Mouse (Mus musculus): ENCODE results near the gene Fyb. TPM values are rescaled to one million over a fixed set of nuclear protein-coding genes. Genes with fewer than 3 reads are reported as not detected.

The Fyb gene
- 10 to 100 TPM; 34.7 to 43.9 TPM for total RNA-seq (2021)
- long read RNA-seq, experiment 1, partial matches to known transcripts, result 0 of 2 reads
- long read RNA-seq, experiment 1, other reads (novel, unspliced or antisense), result 1 of 2 reads
- long read RNA-seq, experiment 2, result 0 reads

DNA sequence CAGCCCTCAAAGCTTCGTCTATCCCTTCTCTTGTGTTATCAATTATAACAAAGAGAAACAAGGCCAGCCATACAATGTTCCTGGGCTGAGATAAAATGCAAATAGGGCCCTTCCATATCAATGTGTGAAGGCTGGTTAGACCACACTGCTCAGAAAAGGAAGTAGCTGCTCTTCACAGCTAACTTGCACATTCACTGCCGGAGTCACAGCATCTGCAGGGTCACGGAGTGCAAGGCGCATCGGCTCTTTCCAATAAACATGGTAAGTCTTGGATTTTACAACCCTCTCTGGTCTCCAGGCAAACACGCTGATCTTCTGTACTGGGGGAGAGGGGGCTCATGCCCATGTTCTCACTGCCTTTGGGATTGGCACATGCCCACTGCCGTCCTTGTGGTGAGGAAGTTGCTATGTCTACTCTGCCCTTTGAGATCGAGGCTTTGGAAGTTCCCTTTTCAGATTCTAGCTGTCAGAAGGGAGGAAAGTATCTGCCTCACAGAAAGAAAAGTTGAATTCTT, at the start of gene Fyb:
Gene Fyb (plus strand): TSS at position 201 of the 515 bp plus-strand sequence.
- no peak for DNase-seq

DNA sequence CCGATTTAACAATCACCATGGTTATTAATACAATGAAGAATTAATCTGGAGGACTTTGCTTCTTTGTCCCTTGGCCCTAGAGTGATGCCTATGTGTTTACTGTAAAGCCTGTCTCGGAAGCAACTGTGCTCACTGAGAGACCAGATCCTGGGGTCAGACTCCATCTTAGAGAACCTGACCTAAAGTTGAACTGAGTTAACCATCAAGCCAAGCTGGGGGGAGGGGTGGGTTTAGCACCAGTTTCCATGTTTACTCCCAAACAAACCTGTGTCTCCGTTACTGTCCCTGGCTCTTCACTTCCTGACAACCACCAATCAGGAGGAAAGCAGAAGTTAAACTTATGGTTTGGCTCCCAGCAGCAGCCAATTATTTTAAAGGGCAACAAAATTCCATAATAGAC, 39.1 kb upstream of the Fyb start:
- DNase-seq, result no peak

DNA sequence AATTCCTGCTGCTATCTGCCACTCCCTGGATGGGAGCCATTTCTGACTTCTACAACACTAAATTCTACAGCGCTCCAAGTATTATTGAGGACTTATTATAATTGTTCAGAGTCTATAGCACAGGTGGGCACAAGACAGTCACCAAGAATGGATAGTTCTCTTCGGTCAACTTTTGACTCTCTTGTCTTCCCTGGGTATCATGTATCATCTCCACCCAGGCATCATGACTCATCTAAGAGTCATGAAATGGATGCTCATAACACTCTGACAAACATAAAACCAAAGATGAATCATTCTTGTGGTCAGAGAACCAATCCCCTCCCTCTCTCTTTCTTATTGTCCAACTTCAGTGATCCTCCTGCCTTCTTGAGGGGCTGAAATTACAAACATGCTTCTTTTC, 30.3 kb upstream of the Fyb start:
- no peak for DNase-seq

DNA sequence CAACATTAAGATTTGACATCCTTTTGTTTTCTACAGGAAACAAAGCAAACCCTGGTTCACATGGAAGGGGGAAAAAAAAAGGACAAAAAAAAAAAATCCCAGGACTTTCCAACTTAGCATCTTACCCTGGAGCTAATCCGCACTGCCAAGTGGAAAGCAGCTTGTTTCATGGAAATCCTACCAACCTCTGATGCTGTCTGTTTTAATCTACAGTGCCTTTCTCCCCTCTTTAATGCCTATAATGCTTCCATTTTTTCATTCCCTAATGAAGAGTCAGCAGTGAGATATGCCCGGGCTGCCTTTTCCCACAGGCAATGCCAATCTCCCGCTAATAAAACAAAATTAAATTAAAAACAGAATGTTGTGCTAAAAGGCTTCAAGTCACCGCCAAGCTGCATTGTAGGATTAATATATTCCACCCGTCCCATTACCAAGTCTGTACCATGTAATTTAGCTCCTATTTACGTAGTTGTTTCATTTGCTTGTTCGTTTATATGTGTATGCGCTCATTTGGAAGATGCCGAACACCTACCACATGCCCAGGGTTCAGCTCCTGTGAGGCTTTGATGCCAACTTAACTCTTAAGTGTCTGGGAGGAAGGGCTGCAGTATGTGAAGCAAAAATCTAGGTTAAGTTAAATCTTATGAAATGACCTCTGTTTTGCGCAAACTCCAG, 24.1 kb upstream of the Fyb start:
- DNase-seq, result no peak

GRCm38 (mm10) chr15:6500787-6501186, 21.9 kb upstream of the Fyb start:
- DNase-seq, result peak; percentile 28

DNA sequence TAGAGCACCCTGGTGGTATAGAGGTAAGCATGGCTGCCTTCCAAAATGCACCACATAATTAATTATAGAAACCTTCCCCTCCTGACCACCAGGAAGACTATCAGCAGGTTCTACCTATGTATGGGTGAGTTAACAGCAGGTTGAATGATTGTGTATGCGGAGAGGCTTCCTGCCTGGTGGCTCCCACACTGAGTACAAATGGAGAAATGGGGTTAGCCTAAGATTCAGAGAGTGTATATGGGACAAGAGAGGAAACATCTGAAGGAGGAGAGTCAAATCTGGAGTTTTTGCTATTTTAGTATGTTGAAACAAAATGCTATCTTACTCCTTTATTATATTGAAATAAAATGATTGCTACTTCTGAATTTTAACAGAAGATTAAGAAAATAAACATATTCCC, 5.1 kb upstream of the Fyb start:
- DNase-seq, result no peak

- DNase-seq, result no peak
These were observed 3.0 kb upstream of the Fyb start for GRCm38 (mm10) chr15:6519417-6520255.

- no peak for DNase-seq
These were observed 2.0 kb upstream of the Fyb start for GRCm38 (mm10) chr15:6520505-6521155.

DNA sequence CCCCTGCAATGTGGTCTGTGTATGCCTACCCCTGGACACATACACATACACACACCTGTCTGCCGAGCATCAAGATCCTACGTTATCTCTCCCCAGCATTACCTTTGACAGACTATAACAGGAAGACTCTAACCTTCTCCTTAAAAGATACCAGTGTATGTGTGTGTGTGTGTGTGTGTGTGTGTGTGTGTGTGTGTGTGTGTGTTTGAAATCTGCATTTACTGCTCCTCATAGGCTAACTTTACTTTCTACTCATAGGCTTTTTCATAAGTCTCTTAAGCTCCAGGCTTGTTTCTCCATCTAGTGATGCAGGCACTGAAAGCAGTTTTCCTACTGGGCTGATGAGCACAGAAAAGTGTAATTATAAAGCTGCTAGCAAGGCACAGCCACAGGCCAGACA, 2.1 kb downstream of the Fyb start:
- no peak for DNase-seq

GRCm38 (mm10) chr15:6525386-6525785, 2.7 kb downstream of the Fyb start:
- no peak for DNase-seq

- no peak for DNase-seq
These were observed 11.2 kb downstream of the Fyb start for GRCm38 (mm10) chr15:6533858-6534343.

- DNase-seq, result no peak
These were observed 11.9 kb downstream of the Fyb start for GRCm38 (mm10) chr15:6534592-6534991.

- peak; percentile 8 for DNase-seq
These were observed 17.1 kb downstream of the Fyb start for GRCm38 (mm10) chr15:6539639-6540338.

DNA sequence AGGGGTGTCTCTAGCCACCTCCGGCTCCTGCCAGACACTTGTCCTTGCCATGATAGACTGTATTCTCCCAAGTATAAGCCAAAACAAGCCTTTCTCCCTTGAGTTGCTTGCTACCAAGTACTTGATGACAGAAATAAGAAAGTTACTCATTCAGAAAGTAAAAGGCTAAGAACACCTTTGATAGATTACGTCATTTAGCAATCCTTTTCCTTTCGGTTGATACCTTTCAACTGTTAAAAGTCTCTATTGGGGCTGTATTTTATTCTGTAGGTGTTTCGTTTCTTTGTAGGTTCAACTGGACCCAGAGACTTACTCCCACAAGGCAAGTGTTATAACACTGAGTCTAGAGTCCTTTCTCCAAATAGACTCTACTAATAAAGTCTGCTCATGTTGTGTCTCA, 26.3 kb downstream of the Fyb start:
- DNase-seq, result no peak

- DNase-seq, result no peak
These were observed 29.2 kb downstream of the Fyb start for GRCm38 (mm10) chr15:6551875-6552274.

DNA sequence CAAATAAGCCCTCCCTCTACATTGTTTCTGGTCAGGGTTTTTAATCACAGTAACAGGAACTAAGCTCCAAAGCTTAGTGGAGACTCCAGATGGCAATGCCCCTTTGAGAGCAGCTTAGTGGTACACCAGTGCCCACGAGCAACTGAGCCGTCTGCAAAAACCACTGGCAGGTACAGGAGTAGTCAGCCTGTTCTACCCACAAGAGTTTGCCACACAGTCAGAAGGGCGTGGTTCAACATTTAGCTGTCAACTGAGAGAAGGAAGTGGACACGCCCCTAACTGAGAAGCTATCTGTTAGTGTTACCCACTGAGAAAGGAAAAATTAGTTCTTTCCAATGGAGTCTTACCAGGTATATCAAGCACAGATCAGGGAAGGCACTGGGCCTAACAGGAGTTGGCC, 32.1 kb downstream of the Fyb start:
- no peak for DNase-seq

GRCm38 (mm10) chr15:6555536-6555935, 32.9 kb downstream of the Fyb start:
- no peak for DNase-seq

DNA sequence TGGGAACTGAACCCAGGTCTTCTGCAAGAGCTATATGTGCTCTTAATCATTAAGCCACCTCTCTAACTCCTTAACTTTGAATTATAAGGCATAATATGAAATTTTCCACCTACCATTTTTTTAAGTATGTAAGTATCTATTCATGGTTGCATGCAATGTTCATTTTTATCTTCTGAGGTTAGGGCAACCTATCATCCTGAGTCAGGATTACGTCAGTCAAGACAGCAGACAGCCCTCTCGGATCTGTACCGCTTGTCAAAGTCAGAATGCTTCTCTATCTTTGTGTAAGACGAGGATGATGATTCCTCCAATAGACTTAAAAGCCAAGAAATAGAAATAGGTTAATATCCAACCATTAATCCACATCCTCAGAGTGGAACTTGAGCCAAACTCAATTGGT, 33.6 kb downstream of the Fyb start:
- no peak for DNase-seq

- no peak for DNase-seq
These were observed 34.3 kb downstream of the Fyb start for GRCm38 (mm10) chr15:6556911-6557310.

DNA sequence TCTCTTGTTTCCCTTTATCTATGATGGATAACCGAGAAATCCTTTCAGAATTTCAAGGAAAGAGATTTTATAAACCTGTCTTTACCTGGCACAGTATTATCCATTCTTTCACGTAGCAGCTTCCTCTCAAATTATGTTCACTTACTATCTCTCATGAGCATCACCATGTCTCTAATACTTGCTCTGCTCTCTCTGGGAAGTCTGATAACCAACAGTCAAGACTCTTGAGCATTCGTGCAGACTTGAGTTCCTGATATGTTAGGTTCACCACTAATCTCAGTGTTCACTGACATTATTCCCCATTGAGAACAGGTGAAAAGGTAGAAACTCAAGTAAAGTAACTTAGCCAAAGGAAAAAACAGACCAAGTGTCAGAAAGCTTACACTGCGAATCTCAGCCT, 34.9 kb downstream of the Fyb start:
- DNase-seq, result no peak

GRCm38 (mm10) chr15:6559188-6559587, 36.5 kb downstream of the Fyb start:
- DNase-seq, result no peak

GRCm38 (mm10) chr15:6560696-6561095, 38.0 kb downstream of the Fyb start:
- no peak for DNase-seq
